Mouse (Mus musculus) granulocyte monocyte progenitor cell, adult 5-6 weeks (primary cell): ENCODE measurements around the gene Ntrk3. TPM values are rescaled to one million over a fixed set of nuclear protein-coding genes. Genes with fewer than 3 reads are reported as not detected.

Experiments used
- ATAC-seq: replicated peaks from 2 replicates; pipeline ENCODE4 v1.8.0; 2016; ENCODE audit warnings: mild to moderate bottlenecking, moderate TSS enrichment, inconsistent platforms; ENCODE audit not compliant: poor library complexity, severe bottlenecking
- total RNA-seq, 2 experiments: library from RNA; stranded (forward) in 1 of 2; stranded (reverse) in 1 of 2; fragments of 200-712, 200-1000 nt in 1 of 2; fragments of >200 nt in 1 of 2; fragmentation: Nextera tagmentation in 1 of 2; gene quantifications; 2 replicates each; pipeline ENCODE4 v1.2.3; 2014 to 2017

Gene Ntrk3
- total RNA-seq, 2 experiments from 2014 or later, result not detected

DNA sequence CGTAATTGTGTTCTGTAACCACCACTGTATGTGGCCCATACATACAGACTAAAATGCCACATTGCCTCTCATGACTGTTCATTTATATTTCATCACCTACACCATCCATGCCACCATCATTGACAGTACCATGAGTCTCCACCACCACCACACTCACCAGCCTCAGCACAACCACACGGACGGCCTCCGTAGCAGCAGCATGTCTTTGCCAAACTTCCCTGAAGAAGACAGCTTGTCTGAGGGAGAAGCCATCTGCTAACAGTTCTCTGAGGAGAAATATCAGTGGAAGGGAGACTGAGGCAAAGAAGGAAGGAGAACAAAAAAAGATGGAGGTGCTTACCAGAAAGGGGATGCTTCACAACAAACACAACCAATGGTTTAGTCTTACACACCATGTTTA lies 15.8 kb downstream of the Ntrk3 start:
- ATAC-seq, result peak; percentile 38

DNA sequence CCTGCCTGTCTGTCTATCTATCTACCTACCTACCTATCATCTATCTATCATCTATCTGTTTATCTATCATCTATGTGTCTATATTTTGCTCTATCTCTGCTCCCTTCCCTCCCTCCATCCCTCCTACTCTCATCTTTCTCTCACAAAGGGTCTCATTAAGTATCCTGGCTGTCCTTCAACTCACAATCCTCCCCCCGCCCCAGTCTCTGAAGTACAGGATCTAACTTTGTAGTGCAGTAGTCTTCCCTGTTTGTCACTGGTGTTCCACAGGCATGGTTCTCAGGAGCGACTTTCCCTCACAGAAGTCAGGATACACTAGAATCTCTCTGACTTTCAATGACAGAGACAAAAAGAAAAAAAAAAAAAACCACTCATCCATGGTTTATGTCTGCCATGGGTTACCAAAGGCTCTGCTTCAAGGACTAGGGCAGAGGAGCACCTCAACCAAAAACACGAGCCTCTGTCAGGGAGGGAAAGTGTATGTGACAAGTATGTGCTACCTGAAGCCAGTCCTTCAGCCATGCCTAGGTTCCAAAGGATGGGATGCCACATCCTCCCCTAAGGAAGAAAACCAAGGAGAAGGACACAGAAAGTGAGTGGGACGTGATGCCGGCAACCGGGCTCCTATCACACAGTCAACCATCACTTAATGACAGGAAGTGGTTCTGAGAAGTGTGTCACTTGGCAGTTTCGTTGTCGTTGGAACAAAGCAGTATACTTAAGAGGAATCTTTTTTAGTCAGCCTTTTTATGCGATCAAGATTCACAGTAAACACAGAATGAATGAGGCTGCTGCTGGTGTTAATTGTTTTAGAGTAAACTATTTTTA lies 16.6 kb downstream of the Ntrk3 start:
- peak; percentile 61 for ATAC-seq

DNA sequence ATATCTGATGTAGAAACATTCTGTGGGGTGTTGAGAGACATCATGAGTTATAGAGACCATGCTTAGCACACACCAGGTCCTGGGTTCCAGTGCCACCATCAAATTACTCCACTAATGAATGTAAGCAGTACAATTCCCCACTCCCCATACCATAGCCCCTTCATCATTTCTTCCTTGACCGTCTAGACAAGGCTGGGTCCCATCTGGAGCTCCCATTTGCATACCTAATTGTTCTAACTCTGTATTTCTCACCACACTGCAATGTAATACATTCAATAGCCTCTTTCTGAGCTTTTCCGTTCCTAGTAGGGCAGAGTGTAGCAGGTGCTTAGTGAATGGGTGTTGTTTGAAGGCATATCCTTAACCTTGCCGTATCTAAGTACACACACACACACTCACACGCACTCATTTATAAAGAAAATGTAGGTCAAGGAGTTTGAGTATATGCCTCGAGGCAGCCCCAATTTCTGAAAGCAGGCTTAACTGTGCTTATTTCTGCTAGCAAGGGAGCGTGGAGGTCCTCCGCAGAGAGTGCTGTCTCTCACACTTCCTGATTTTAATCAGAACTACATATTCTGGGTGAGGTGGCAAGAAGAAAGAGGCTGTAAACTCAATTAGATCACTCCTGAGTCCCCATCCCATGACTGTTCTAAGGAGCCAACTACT lies 17.9 kb downstream of the Ntrk3 start:
- ATAC-seq, result peak; percentile 48

DNA sequence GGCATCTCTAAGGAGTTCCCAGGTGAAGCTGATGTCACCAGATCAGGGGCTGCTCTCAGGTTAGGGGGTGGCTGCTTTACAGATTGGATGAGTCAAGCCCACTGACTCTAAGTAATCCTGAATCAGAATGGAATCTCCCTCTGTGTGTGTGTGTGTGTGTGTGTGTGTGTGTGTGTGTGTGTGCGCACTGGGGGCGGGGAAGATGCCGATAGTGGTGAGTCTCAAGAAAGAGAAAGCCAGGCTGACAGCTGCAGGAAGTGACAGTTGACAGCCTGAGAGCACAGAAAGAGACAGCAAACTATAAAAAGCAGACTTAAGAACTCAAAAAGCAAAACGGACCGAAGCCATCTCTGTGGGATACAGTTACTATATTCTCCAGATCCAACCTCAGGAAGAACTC lies 18.7 kb downstream of the Ntrk3 start:
- peak; percentile 59 for ATAC-seq

DNA sequence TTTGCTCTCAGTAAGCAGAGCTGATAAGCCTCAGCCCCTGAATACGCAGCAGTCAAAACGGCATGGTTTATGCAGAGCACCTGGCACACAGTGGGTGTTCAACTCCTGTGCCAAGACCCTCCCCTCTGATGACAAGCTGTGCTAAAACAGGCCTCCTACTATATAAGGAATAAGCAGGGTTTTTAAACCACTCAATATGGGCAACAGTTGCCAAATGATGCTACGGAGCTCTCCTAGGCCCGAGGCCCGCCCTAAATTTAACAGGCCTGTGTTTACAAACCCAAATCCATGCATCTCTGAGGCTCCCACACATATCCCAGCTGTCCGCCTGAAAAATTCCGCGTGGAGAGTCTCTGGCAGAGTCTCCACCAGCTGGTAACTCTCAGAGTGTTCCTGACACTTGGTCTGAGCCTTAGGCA lies 19.6 kb downstream of the Ntrk3 start:
- no peak for ATAC-seq

DNA sequence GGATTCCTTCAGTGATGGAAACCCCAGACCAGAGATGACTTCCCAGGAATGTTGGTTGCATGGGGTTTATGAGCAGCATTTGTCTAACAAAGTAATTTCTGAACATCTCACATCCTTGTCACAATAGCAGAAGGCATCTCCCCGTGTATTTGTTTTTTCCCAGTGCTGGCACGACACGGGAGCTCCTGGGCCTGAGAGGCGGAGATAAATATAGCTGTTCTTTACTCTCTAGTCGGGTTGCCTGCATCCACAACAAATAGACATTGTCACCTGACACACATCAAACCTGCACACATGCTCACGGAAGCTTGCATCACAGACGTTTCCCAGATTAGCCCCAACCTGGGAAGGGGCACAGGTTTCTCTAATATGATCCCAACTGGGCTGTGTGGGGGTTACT lies 30.1 kb downstream of the Ntrk3 start:
- no peak for ATAC-seq

DNA sequence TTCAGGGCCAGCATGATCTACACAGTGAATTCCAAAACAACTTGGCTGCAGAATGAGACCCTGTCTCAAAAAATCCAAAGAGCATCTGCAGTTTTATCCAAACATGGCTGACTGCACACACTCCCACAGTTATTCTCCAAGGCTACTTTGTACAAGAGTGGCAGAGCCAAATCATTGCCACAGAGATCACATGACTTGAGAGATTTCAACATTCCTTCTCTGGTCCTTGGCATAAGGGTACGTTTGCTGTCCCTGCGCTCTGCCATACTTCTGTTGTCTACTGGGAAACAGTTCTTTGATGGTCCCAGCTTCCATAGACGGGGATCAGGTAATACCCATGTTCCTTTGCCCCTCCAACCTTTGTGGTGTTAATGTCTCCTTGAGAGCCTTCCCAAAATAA lies 30.7 kb downstream of the Ntrk3 start:
- peak; percentile 56 for ATAC-seq

DNA sequence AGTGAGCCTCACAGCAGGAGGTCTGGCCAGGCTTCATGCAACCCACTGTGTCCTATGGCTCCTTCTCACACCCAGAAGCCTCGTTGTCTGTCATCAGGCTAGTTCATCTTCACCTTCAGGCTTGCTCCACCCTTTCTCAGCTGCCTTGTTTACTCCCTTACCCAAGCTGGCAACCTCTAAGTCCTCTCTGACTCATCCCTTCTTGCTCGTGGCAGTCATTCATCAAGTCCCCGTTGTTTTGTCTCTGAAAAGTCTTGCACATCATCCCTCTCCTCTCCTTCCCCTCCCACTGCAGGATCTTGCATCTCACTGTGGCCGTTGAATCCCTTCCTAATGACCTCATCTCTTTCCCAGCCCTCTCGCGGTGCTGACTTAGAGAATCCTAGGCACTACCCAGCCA lies 35.1 kb downstream of the Ntrk3 start:
- ATAC-seq, result no peak

DNA sequence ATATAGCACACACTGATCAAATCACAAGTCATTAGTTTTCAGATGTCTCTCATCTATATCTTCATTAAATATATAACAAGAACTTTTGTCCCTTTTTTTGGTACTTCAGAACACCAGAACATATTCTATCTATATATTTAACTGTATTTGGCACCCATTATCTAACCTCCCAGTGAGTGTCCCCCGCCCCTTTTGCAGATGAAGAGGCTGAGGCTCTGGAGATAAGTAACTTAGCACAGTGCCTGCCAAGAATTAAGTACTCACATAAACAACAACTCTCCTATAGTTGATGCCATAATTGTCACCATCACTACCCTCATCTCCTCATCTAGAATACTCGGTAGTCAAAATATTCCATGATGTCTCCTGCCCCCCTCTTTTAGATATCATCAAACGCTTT lies 42.6 kb downstream of the Ntrk3 start:
- ATAC-seq, result no peak

DNA sequence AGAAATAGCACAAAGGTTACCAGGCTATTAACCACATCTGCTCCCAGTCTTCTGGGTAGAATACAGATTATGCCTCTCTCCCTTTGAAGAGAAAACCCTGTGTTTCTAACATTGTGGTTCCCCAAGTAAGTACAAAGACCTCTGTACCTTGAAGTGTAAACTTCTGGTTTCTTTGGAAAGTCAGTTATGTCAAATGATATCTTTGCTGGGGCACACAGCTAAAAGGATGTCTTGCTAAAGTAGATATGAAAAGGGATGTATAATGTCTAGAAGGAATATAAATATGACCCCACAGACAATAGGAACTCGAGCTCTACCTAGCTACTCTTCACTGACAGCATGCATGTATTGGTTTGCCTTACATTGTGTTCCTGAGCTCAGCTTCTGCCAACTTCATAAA lies 44.7 kb downstream of the Ntrk3 start:
- no peak for ATAC-seq

DNA sequence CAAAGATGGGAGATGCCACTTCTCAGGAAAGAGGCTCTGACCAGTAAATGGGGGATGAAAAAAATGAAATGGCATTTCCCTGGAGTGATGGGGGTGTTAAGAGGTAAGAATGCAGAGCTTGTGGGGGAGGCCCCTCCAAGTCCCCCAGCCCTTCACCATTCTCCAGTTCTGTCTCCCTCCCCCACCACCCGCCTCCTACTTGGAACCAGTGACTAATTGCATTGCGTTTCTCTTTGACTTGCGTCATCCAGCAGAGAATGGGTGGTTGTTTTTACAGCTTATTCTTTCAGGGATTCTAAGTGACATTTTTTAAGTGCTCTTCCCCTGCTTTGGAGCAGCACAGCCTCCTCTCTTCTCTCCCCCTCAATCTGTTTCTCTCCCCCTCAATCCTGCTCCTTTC lies 46.9 kb downstream of the Ntrk3 start:
- ATAC-seq, result no peak

DNA sequence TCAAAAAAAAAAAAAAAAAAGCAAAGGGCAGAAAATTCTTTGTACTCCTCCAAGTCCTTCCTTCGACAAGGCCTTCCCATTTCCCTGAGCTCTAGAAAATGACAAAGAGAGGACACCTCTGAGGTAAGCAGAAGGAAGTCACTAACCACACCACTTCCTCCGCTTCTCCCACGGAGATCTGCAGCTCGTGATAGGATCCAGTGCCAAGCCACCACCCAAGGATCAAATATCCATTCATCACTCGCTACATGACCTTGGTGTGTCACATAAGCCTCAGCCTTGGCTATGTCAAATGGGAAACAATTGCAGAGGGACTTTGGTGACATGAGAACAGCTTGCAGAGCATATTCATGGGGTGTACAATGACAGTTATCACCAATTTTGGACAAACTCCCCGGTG lies 52.9 kb downstream of the Ntrk3 start:
- ATAC-seq, result peak; percentile 95

DNA sequence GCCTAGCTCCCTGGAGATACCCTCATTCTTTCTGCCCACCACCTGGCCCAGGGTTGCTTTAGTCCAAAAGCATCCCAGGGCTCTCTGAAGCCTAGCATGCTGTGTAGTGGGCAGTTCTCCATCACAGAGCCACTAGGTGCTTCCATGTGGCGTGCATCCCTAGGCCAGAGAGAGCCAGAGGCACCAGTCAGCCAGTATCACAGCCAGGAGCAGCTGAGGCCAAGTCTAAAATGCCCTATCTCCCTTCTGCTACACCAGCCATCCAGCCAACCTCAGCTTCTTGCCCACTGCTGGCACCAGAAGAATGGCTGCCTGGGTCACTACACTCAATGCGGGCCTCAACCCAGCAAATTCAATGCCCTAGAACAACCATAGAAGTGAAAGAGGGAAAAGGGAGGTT lies 56.9 kb downstream of the Ntrk3 start:
- ATAC-seq, result no peak

DNA sequence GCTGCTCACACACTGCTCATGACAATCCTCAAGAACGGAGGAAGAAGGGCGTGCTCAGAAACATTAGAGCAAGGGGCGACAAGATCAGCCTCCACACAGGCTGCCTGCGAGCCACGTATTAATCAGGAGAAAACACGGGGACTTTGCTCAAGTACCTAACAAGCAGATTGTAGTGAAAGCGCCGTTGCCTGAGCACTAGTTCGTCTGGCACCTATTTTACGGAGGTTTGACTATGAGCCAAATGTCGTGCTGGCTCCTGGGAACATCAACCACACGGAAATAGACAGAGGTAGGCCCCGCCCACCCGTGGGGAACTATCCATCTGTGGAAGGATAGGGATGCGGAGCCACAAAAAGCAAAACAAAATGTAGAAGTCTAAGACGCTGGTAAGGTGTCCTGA lies 68.4 kb downstream of the Ntrk3 start:
- no peak for ATAC-seq

DNA sequence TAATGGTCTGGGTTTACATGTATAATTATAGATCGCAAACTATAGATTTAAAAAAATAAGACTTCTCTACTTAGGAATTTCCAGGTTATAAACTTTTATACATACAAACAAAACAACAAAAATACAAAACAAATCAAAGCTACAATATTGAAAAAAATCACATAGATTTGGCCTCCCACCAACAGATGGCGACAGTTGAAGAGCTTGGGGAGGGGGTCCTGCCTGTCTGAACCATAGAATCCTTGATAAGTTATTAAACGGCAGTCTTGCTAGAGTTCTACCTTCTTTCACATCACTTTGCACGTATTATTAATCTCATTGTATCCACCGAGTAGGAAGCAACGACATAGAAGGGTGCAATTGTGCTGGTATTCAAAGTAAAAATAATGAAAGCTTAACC lies 68.9 kb downstream of the Ntrk3 start:
- ATAC-seq, result no peak

DNA sequence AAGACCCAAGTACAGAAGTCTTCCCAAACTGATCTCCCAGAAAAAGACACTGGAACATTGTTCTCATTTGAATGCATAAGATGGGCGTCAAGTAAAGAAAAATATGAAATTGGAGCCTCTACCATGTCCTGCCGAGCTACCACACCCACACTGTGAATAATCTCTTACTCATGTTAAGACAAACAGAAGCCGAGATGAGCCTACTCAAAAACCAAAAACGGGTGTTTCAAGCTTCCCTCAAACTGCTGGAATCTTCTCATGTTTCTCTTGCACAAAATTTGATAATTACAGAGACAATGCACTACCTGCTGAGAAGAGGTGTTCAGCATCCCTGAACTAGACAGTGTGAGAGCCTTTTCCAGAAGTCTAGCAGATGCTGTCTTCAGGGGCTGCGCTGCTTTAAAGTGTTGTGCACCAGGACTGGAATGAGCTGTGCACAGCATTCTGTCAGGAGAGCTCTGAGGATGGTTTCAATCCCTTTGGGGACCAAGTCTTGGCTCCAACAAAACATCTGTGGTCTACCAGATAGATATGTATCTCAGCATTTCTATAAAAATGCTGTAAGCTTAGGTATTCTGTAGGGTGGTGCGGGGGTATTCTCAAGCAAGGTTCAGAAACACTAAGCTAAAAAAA lies 69.7 kb downstream of the Ntrk3 start:
- ATAC-seq, result no peak

DNA sequence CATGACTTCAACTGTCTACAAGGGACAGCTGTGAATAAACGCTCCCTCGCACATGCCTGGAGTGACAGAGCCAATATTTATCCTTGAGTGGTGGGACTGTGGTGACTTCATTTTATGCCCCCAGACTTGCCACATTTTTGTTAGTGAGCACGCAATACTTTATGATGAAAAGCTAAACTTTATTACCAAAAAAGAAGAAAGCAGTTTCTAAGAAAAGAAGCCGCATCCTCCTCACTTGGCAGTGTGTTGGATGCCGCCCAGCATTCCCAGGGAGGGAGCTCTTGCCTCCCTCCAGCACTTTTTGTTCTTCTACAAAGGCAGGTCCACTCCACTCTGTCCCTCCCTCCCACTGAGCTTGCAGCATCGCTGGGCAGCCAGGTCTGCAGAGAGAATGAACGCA lies 77.0 kb downstream of the Ntrk3 start:
- ATAC-seq, result no peak

DNA sequence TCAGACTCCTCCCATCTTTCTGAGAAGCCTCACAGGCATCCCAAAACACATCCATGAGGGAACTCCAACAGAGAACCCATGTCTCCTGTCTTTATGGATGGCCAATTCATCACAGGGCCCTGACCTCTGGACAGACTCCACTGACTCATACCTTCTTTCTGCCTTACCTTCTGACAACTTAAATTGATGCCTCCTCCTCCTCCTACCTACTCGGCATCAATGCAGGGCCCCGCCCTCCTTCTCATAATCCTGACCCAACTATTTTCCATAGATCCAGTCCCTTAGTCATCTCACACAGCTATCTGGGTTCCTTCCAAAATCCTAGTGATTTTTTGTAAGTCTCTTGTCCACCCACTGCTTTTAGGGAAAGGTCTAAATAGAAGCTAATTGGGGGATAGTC lies 78.0 kb downstream of the Ntrk3 start:
- ATAC-seq, result no peak

DNA sequence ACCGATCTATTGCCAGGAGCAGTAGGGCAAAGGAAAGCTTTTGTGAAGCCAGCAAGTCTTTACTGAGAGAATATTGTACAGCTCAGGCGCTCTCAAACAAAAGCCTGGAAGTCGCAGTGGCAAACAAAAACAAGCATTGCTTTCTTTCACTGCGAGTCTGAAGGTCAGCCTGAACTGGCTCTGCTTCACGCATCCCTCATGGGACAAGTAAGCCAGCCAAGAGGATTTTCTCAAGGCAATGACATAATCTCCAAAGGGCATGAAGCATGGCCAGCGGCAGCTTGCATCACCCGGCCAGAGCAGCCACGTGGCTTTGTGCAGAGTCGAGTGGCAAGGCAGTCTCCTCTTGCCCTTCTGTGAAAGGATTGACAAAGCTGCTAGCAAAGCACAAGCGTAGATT lies 79.8 kb downstream of the Ntrk3 start:
- ATAC-seq, result no peak

DNA sequence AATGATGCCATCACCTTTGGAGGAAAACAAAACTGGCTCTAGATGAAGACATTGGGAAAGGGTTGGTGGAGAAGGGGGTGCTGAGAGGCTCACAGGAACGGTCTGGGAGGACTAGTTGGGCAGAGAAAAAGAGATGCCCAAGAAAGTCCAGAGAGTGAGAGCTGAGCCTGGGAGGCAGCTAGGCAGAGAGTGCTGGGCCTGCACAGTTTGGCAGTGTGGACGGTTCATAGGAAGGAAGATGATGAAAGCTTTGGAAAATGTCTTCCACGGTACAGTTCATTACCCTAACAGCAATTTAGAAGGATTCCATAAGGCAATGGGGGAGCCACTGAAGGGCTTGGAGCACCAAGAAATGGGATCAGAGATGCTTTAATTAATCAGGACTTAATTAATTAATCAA lies 81.6 kb downstream of the Ntrk3 start:
- ATAC-seq, result no peak

DNA sequence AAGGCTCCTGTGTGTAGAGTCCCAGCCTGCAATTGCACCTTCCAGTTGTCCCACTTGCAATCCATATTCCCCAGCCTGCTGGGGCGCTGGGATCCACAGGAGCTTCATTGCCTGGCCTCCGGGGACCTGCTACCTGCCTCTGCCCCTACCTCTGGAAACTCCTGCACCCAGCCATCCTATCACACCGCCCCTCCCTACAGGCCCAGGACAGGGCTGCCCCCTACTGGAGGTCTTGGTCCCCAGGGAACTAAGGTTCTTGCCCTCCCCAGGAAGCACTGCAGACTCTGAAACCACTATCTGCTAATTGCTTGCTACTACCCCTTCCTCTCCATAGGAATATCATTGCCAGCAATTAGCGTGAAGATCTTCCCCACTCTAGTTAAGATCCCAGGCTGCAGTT lies 84.1 kb downstream of the Ntrk3 start:
- ATAC-seq, result peak; percentile 27

DNA sequence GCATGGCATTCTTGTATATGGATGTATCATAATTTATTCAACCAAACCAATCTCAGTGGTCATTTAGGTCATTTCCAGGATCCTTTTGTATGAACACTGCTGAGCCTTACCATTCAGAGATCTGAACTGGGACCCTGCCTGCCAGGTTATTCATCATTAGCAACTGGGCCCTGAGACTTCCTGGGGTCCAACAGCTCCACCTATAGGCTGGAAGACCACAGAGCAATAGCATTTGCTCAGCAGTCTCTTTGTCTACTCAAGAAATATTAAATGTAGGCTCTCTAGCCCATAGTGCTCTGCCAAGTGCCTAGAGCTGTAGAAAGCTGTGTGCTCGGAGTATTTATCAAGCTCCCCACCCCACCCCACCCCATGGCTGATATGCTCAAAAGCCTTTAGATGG lies 85.5 kb downstream of the Ntrk3 start:
- no peak for ATAC-seq
